Mouse (Mus musculus) spleen, embryonic (tissue): ENCODE measurements at regions not wholly inside any gene's neighbourhood (a gene's known extent, or its start where the extent isn't known, plus 50 kb on each side); places are given as distances from the start of the nearest gene placed in this dataset.

Experiments
- CTCF ChIA-PET: fragments of 350-600 bp; sonication (Branson Sonifier 250); formaldehyde crosslinking; loops from one replicate; lab custom pipeline; 2022; lab: Charles Lee

- CTCF ChIA-PET: no interaction called here
Measured at GRCm38 (mm10) chr12:79890887-79891286, 221.9 kb downstream of the Zfp36l1 start.

DNA sequence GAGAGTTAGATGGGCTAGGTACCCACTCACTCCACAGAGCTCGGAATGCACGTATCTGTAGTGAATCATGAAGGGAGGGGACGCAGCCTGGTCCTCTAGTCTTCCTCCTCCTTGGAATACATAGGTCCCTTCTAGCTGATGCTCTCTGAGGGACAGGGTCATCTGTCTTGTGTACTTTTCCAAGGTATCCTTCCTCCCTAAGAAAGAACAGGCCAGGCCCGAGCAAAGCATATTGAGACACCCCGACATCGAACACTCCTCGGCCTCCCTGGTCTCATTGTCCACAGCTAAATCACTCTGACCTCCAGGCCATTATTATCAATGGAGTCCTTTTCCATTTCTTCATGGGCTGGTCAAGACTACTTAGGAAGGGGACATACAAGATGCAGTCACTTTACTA lies 222.5 kb downstream of the Zfp36l1 start:
- CTCF ChIA-PET: no interaction called here

- CTCF ChIA-PET: no interaction called here
Measured at GRCm38 (mm10) chr12:79888812-79889211, 224.0 kb downstream of the Zfp36l1 start.

DNA sequence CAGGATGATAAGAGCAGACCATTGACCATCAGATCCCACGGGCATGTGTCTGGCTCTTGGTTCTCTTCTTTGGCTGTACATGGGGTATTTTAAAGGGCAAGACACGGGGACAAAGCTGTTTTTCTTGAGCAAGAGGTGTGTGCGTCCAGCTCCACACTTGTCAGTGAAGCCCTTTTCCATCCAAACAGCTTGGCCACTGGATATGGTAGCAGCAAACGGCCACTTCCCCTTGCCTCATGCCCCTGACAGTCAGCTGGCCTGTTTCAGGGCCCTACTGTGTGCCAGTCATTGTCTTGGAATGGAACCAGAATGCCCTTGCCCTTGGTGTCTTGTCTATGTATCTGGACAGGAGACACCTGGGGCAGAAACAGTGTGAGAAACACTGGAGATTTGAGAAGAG lies 224.7 kb downstream of the Zfp36l1 start:
- CTCF ChIA-PET: no interaction called here

- CTCF ChIA-PET: no interaction called here
Measured at GRCm38 (mm10) chr12:79887225-79887886, 225.5 kb downstream of the Zfp36l1 start.

- CTCF ChIA-PET: no interaction called here
Measured at GRCm38 (mm10) chr12:79886494-79886893, 226.3 kb downstream of the Zfp36l1 start.

GRCm38 (mm10) chr12:79885286-79885685 lies 227.5 kb downstream of the Zfp36l1 start:
- CTCF ChIA-PET: no interaction called here

DNA sequence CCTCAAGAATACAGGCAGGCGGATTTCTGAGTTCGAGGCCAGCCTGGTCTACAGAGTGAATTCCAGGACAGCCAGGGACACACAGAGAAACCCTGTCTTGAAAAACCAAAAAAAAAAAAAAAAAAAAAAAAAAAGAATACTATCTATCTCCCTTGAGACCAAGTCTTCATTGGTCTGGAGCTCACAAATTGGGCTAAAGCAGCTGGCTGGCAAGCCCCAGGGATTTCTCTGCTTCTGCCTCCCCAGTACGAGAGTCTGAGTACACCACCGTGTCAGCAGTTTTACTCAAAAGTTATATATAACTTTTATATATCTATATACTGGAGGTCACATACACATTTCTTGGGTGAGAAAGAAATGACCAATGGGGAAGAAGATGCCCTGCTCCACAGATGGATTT lies 229.2 kb downstream of the Zfp36l1 start:
- CTCF ChIA-PET: no interaction called here

DNA sequence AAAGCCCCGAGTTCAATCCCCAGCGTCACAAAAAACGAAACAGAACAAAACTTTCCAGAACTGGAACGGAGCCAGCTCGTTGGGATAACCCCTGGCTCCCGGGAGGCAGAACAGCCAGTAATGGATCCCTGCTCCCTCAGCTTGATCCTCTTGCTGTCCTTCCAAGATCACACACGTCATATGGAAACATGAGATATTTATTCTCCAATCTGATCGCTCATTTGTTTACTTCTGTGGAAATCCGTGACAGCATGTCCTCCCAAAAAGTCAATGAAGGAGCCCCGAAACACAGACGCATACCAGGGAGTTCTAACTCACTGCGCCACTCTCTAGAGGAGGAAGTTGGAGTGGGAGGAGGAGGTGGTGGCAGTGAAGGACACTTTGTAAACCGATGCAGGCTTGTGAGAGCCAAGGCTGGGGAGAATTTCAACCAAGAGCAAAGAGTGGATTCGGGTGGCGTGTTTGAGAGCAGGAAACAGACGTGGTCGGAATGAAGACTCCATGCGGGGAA lies 232.0 kb downstream of the Zfp36l1 start:
- CTCF ChIA-PET: no interaction called here

DNA sequence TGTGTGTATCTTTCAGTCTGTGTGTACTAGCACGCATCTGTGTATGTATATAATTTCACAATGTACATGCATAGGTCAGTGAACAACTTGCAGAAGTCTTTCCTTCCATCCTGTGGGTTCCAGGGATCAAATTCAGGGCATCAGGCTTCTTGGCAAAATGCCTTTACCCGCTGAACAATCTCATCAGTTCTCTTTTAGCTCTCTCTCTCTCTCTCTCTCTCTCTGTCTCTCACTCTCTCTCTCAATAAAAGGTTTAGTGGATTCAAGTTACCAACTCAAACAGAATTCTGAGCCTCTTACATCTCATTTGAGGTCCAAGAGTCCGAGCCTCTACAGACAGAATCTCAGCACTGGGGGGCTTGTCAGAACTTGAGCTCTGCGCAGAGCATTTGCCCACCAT lies 232.5 kb downstream of the Zfp36l1 start:
- CTCF ChIA-PET: no interaction called here

GRCm38 (mm10) chr12:79879918-79880273 lies 232.9 kb downstream of the Zfp36l1 start:
- CTCF ChIA-PET: no interaction called here

DNA sequence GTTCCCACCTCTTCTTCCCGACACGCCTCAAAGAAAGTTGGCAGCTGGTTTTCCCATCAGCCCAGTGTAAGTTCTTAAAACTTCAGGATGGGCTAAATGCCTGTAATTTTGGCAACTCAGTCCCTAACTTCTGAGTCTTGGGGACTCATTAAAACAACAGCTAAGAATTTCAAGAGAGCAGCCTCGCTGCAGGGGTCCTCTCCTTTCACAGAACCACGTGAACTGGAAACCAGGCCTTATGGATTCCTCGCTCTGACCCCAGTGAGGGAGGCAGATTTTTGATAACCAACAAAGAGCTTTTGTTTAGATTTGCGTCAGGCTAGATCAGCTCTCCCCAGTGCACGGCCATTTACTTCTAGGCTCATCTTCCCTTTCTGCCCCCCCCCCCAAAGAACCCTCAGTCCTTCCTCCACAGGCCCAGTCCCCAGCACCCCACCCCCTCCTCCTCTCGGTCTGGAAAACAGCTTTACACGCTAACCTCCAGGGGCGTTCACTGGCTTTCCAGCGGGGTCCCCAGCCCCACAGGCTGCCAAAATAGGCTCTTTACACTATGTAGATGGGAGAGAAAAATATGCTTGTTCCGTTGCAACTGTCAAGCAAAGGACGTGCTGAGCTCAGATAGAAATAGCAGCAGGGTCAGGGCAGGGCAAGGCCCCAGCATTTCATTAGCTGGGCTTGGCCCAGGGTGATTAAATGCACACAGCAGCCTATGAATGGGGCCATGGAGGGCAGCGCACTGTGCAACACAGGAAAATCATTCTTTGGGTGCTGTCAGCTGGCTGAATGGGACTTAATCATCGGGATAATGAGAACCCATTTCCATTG lies 233.5 kb downstream of the Zfp36l1 start:
- CTCF ChIA-PET: no interaction called here

- CTCF ChIA-PET: no interaction called here
Measured at GRCm38 (mm10) chr12:79878766-79879092, 234.1 kb downstream of the Zfp36l1 start.

GRCm38 (mm10) chr12:79878163-79878562 lies 234.7 kb downstream of the Zfp36l1 start:
- CTCF ChIA-PET: interaction anchor here (0.6 kb wide), 1 partner anchor 185 kb away, joined by 4 read pairs; no protein-coding TSS in a partner anchor

GRCm38 (mm10) chr12:79874333-79874732 lies 238.5 kb downstream of the Zfp36l1 start:
- CTCF ChIA-PET: no interaction called here

- CTCF ChIA-PET: interaction anchor here (0.8 kb wide), 1 partner anchor 10 kb away, joined by 3 read pairs; no protein-coding TSS in a partner anchor
Measured at GRCm38 (mm10) chr12:79865179-79865552, 247.6 kb downstream of the Zfp36l1 start.

DNA sequence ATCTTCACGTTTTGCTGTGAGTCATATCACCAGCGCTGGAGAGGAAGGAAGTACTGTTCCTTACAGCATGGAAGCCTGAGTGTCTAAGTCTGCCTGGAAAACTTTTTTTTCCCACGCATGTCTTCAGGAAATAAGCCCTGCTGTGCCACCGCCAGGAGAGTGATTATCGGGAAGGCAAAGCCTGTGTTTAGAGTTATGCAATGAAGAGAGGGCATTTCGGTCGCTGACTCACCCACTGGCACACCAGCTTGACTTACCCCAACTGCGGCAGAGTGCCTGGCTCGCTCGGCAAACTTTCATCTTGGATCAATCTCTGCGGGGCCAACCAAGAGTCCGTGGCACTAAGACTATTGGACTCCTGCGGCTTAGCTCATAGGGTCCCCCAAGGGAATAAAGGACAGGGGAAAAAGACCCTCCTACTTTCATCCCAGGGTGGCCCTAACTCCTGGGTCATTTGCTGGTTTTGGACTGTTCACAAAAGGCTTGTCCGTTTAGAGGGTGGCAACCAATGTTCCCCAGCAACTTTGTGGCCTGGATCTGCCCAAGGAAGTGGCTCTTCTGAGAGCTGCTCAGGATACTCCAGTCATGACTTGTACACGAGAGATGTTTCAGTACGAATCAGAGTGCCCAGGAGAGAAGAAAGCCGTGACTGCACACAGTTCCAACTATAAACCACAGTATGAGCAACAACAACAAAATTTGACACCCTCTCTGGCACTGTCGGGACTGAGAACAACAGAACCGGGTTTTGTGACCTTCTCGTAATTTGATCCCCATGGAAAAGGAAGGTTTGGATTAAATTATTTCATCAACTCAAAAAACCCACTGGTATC lies 248.3 kb downstream of the Zfp36l1 start:
- CTCF ChIA-PET: interaction anchor here (0.8 kb wide), 1 partner anchor 11 kb away, joined by 3 read pairs; no protein-coding TSS in a partner anchor
